Mouse (Mus musculus): Measurements from ENCODE around the gene Rpl29. TPM values are rescaled to one million over a fixed set of nuclear protein-coding genes. Genes with fewer than 3 reads are reported as not detected.

The Rpl29 gene
- polyA plus RNA-seq, 1 experiment from 2014 or later: 729 TPM

DNA sequence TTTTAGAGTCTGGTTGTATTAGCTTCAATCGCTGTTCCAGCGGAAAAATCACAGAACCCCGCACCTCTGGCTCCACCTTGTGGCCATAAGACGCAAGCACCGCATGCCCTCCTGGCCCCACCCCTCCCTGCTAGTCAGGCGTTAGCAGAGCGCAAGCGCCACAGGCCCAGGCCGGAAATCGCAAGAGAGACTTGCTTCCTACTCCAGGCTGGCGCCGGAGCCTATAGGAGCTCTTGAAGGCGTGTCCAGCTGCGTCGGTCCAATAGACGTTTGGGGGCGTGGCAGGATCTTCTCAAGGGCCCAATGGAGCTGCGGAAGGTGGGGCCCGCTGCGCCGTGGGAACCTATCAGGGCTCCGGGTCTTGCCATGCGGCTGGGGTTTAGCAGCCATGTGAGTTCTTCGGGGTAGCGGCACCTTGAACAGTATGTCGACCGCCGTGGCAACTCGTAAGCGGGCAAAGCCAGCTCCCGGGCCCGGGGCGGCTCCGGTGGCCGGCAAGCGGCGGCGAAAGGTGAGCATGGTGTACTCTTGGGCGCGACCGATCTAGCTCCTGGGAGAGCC lies 47.8 kb downstream of the Rpl29 start, which contains the start of gene Parp3:
TSS of gene Parp3 (minus strand) at position 26 of the 561 bp plus-strand sequence.
- Histone ChIP-seq H3K36me3 (peaks cover 20% of the 10 kb centered on the region), H3K27me3 (no peaks in the 10 kb centered on the region), H3K9ac (peak within 1 kb of the TSS; percentile 79), H3K4me1 (replicated peaks) (peaks cover 41% of the 10 kb centered on the region), H3K27ac (replicated peaks) (peak within 1 kb of the TSS; percentile 18; the same call in 1 of the 2 replicates), H3K9me3 (no peaks in the 10 kb centered on the region), H3K4me2 (peak within 1 kb of the TSS; percentile 99), H3K4me3 (peak within 1 kb of the TSS; percentile 67)
- WGBS: 0% methylated on average over 41 of the region's 41 CpGs
- peak; percentile 98 for ATAC-seq (ENCODE audit: low read depth)

DNA sequence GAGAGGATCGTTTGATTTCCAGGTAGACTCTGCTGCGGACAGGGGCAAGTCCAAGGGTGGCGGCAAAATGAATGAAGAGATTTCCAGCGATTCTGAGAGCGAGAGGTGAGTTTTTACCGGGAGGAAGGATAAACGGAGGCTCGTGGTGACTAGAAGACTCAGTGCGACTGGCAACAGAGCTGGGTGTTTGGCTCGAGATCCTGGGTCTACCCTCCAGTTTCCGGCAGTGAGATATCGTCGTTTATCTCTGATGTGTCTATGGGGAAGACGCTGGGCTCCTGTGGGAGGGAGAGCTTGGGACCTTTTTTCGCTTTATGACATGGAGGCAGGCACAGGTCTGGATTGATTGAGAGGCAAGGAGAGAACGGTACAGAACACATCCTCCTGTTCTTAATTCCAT lies 48.4 kb downstream of the Rpl29 start:
- WGBS: 5% methylated on average over 16 of the region's 16 CpGs
- H3K9me3 ChIP-seq: no peaks in the 10 kb centered on the region
- H3K27me3 ChIP-seq: no peaks in the 10 kb centered on the region
- H3K4me2 ChIP-seq: peak overlapping the region; percentile 99
- H3K4me1 ChIP-seq (replicated peaks): peaks cover 38% of the 10 kb centered on the region
- peak overlapping the region; percentile 67 for H3K4me3 ChIP-seq
- ATAC-seq (ENCODE audit: low read depth): no peak
- peak overlapping the region; percentile 79 for H3K9ac ChIP-seq
- peaks cover 23% of the 10 kb centered on the region for H3K36me3 ChIP-seq
- H3K27ac ChIP-seq (replicated peaks): no peak overlapping the region

DNA sequence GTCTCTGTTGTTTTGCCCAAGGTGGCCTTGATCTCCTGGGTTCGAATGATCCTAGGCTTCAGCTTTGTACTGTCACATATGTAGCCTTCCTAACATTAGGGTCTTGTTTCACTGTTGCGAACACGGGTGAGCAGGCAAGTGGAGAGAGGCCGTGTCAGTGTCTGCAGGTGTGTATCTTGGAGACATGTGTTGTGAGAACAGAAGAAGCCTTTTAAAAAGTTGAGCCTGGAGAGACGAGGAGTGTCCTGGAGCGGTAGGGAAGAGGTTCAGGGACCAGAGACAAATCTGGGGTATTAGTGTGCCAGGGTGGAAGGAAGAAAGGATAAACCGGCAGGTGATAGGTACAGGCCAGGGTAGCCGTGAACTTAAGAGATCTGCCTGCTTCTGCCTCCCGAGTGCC lies 48.8 kb downstream of the Rpl29 start:
- Histone ChIP-seq H3K4me3 (peak overlapping the region; percentile 67), H3K9ac (peak overlapping the region; percentile 79), H3K27ac (replicated peaks) (no peak overlapping the region), H3K36me3 (peaks cover 27% of the 10 kb centered on the region), H3K4me1 (replicated peaks) (peaks cover 38% of the 10 kb centered on the region), H3K27me3 (no peaks in the 10 kb centered on the region), H3K4me2 (peak overlapping the region; percentile 99), H3K9me3 (no peaks in the 10 kb centered on the region)
- 84% methylated on average over 9 of the region's 9 CpGs for WGBS
- no peak for ATAC-seq (ENCODE audit: low read depth)

DNA sequence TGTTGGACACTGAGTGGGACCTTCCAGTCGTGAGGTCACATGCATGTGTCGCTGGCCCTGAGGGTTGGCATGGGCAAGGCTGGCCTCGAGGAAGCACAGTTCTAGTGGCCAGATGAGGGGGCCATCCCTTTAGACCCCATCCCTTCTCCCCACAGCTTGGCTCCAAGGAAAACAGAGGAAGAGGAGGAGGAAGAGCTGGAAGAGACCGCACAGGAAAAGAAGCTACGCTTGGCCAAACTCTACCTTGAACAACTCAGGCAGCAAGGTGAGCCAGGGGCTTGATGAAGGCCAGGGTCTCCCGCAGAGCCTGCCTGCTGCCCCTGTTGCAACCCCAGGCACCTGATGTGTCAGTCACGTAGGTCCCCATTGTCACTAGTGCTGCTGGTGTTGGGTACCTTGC lies 51.3 kb downstream of the Rpl29 start:
- no peak for ATAC-seq (ENCODE audit: low read depth)
- WGBS: 95% methylated on average over 7 of the region's 7 CpGs
- Histone ChIP-seq H3K9me3 (no peaks in the 10 kb centered on the region), H3K9ac (no peak overlapping the region), H3K27me3 (no peaks in the 10 kb centered on the region), H3K4me2 (no peak overlapping the region), H3K4me3 (no peak overlapping the region), H3K27ac (replicated peaks) (no peak overlapping the region), H3K4me1 (replicated peaks) (peaks cover 28% of the 10 kb centered on the region), H3K36me3 (peaks cover 52% of the 10 kb centered on the region)

DNA sequence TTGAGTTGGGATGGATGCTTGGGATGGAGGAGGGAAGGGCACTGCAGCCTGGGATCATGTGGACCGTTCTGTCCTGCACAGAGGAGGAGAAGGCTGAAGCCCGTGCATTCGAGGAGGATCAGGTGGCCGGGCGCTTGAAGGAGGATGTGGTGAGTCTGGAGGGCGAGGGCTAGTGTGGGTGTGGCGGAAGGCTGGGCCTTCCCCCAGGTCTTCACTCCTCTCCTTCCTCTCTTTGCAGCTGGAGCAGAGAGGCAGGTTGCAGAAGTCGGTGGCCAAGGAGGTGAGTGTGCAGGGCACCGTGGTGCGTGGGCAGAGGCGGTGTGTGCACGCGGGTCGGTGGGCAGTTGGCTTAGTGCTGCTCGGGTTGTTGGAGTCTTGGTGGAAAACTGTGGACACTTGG lies 51.8 kb downstream of the Rpl29 start:
- WGBS: 97% methylated on average over 15 of the region's 15 CpGs
- Histone ChIP-seq H3K4me2 (no peak overlapping the region), H3K36me3 (peaks cover 57% of the 10 kb centered on the region), H3K4me3 (no peak overlapping the region), H3K4me1 (replicated peaks) (peaks cover 25% of the 10 kb centered on the region), H3K27me3 (no peaks in the 10 kb centered on the region), H3K9ac (no peak overlapping the region), H3K27ac (replicated peaks) (no peak overlapping the region), H3K9me3 (no peaks in the 10 kb centered on the region)
- no peak for ATAC-seq (ENCODE audit: low read depth)

Other genes starting within 250 kb of the Rpl29 start
- gene Ppm1m, start 229.7 kb upstream of the Rpl29 start, polyA plus RNA-seq (2015; fragmentation: Nextera tagmentation; extraction: Ambion mirVana): 18.7 and 22.8 TPM in 2 replicates
- gene Twf2, start 226.3 kb upstream of the Rpl29 start, polyA plus RNA-seq (2015; fragmentation: Nextera tagmentation; extraction: Ambion mirVana): 54.1 and 57.1 TPM in 2 replicates
- gene Tlr9, start 206.9 kb upstream of the Rpl29 start, polyA plus RNA-seq (2015; fragmentation: Nextera tagmentation; extraction: Ambion mirVana): not detected in 2 replicates
- gene Alas1, start 180.8 kb upstream of the Rpl29 start, polyA plus RNA-seq (2015; fragmentation: Nextera tagmentation; extraction: Ambion mirVana): 96.8 and 101 TPM in 2 replicates
- gene Poc1a, start 148.4 kb upstream of the Rpl29 start, polyA plus RNA-seq (2015; fragmentation: Nextera tagmentation; extraction: Ambion mirVana): 8.0 and 8.4 TPM in 2 replicates
- gene Dusp7, start 60.8 kb upstream of the Rpl29 start, polyA plus RNA-seq (2015; fragmentation: Nextera tagmentation; extraction: Ambion mirVana): 12.3 and 13.1 TPM in 2 replicates
- gene Acy1, start 8.9 kb downstream of the Rpl29 start, polyA plus RNA-seq (2015; fragmentation: Nextera tagmentation; extraction: Ambion mirVana): 27.9 and 31.0 TPM in 2 replicates
- gene Abhd14b, start 18.0 kb downstream of the Rpl29 start, polyA plus RNA-seq (2015; fragmentation: Nextera tagmentation; extraction: Ambion mirVana): 5.9 and 6.9 TPM in 2 replicates
- gene Abhd14a, start 18.2 kb downstream of the Rpl29 start, polyA plus RNA-seq (2015; fragmentation: Nextera tagmentation; extraction: Ambion mirVana): 49.7 and 57.4 TPM in 2 replicates
- 257 and 262 TPM in 2 replicates for gene Pcbp4, start 23.8 kb downstream of the Rpl29 start, polyA plus RNA-seq (2015; fragmentation: Nextera tagmentation; extraction: Ambion mirVana)
- gene Gpr62, start 36.5 kb downstream of the Rpl29 start, polyA plus RNA-seq (2015; fragmentation: Nextera tagmentation; extraction: Ambion mirVana): 0.73 and 0.92 TPM in 2 replicates
- 42.3 and 43.7 TPM in 2 replicates for gene Rrp9, start 46.5 kb downstream of the Rpl29 start, polyA plus RNA-seq (2015; fragmentation: Nextera tagmentation; extraction: Ambion mirVana)
- gene Parp3, start 47.5 kb downstream of the Rpl29 start, polyA plus RNA-seq (2015; fragmentation: Nextera tagmentation; extraction: Ambion mirVana): 1.3 TPM in 2 replicates
- not detected in 2 replicates for gene Iqcf1, start 70.5 kb downstream of the Rpl29 start, polyA plus RNA-seq (2015; fragmentation: Nextera tagmentation; extraction: Ambion mirVana)
- not detected in 2 replicates for gene Iqcf5, start 85.1 kb downstream of the Rpl29 start, polyA plus RNA-seq (2015; fragmentation: Nextera tagmentation; extraction: Ambion mirVana)
- not detected in 2 replicates for gene Iqcf3, start 132.2 kb downstream of the Rpl29 start, polyA plus RNA-seq (2015; fragmentation: Nextera tagmentation; extraction: Ambion mirVana)
- gene Iqcf4, start 141.5 kb downstream of the Rpl29 start, polyA plus RNA-seq (2015; fragmentation: Nextera tagmentation; extraction: Ambion mirVana): not detected in 2 replicates
- not detected in 2 replicates for gene Iqcf6, start 197.1 kb downstream of the Rpl29 start, polyA plus RNA-seq (2015; fragmentation: Nextera tagmentation; extraction: Ambion mirVana)
- gene Grm2, start 226.6 kb downstream of the Rpl29 start, polyA plus RNA-seq (2015; fragmentation: Nextera tagmentation; extraction: Ambion mirVana): 3.5 and 4.2 TPM in 2 replicates

All from neural tube, embryonic 13.5 days (tissue).